Mouse (Mus musculus) hindbrain, embryonic 13.5 days (tissue): ENCODE data around the gene Morc3. TPM values are rescaled to one million over a fixed set of nuclear protein-coding genes. Genes with fewer than 3 reads are reported as not detected.
"Not testable (repeated sequence)": the region's sequence is repeated elsewhere in the genome, so short reads cannot be mapped to it uniquely, and the experiment has no call there.

ENCODE experiments used
- ATAC-seq: fragments of 200-750 bp; cut with Nextera tagmentation; 2 replicates; pipeline ENCODE4 v1.8.0; 2017; ENCODE audit warnings: moderate TSS enrichment; ENCODE audit not compliant: low FRiP score
- H3K27ac ChIP-seq: fragments of 300-500 bp; sonication (generic); 2 replicates; pipeline ENCODE4 v1.5.1; 2015; ENCODE audit warnings: inconsistent platforms, mild to moderate bottlenecking, moderate library complexity
- H3K27me3 ChIP-seq: fragments of 300-500 bp; sonication (generic); 2 replicates; pipeline ENCODE4 v1.6.1; 2015; ENCODE audit warnings: mild to moderate bottlenecking, inconsistent platforms
- H3K36me3 ChIP-seq: fragments of 300-500 bp; sonication (generic); 2 replicates; pipeline ENCODE4 v1.6.1; 2015; ENCODE audit warnings: mild to moderate bottlenecking, inconsistent platforms
- H3K4me1 ChIP-seq: fragments of 300-500 bp; sonication (generic); replicated peaks from 2 replicates; pipeline ENCODE4 v1.6.1; 2015; ENCODE audit warnings: inconsistent platforms
- H3K4me2 ChIP-seq: fragments of 300-500 bp; sonication (generic); 2 replicates; pipeline ENCODE4 v1.6.1; 2015; ENCODE audit warnings: inconsistent platforms, mild to moderate bottlenecking, moderate library complexity
- H3K4me3 ChIP-seq: fragments of 300-500 bp; sonication (generic); 2 replicates; pipeline ENCODE4 v1.5.1; 2015; ENCODE audit warnings: mild to moderate bottlenecking, inconsistent platforms
- H3K9ac ChIP-seq: fragments of 300-500 bp; sonication (generic); 2 replicates; pipeline ENCODE4 v1.6.1; 2015; ENCODE audit warnings: mild to moderate bottlenecking, inconsistent platforms
- H3K9me3 ChIP-seq: fragments of 300-500 bp; sonication (generic); 2 replicates; pipeline ENCODE4 v1.6.1; 2016; ENCODE audit warnings: inconsistent platforms
- WGBS: fragments of 180-500 bp; shearing (Covaris S2); methylation state at CpG from one replicate; pipeline ENCODE4 v1.1.7; 2015; 5-methylcytosine and 5-hydroxymethylcytosine counted together
- polyA plus RNA-seq: library from polyadenylated mRNA; unstranded; fragments of >200 nt; fragmentation: Nextera tagmentation; extraction: Ambion mirVana; gene quantifications from 2 replicates; pipeline ENCODE4 v1.2.1, GENCODE M21; 2015

Morc3 gene
- polyA plus RNA-seq, 1 experiment from 2014 or later, result 42.4 TPM

- not testable (repeated sequence) for ATAC-seq, H3K4me3 ChIP-seq, H3K9me3 ChIP-seq, H3K4me1 ChIP-seq, H3K27me3 ChIP-seq, H3K9ac ChIP-seq, H3K27ac ChIP-seq, H3K36me3 ChIP-seq, H3K4me2 ChIP-seq
- 90% methylated on average over 5 of the region's 8 CpGs for WGBS
These were observed 9.3 kb upstream of the Morc3 start for GRCm38 (mm10) chr16:93822433-93823225.

- peaks cover 7% of the 10 kb centered on the region; the same call in 1 of the 2 replicates for H3K9me3 ChIP-seq
- no peaks in the 10 kb centered on the region for H3K4me1 ChIP-seq
- no peaks in the 10 kb centered on the region for H3K27me3 ChIP-seq
- H3K4me2 ChIP-seq, result no peak overlapping the region
- 86% methylated on average over 4 of the region's 4 CpGs for WGBS
- no peak overlapping the region for H3K4me3 ChIP-seq
- H3K9ac ChIP-seq, result no peak overlapping the region
- no peak for ATAC-seq
- H3K36me3 ChIP-seq, result no peaks in the 10 kb centered on the region
- H3K27ac ChIP-seq, result no peak overlapping the region
These were observed 7.1 kb upstream of the Morc3 start for GRCm38 (mm10) chr16:93824799-93825198.

DNA sequence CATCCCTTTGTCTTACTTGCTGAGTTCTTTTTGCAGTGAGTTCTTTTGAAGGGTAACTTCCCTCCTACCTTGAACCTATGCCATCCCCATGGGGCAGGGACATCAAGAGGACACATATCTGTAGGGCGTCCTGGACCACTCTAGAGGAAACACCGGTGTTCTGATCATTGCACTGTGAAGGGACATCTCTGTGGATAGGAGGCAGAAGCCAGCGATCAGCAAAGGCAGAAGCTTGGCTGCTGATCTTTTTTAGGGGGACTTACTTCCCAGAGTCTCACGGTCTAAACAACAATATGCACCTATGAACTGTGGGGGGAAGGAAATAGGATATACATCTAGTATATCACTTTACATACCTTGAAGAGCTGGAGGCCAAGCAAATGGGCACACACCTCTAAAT, 6.5 kb upstream of the Morc3 start:
- Histone ChIP-seq H3K27me3 (no peaks in the 10 kb centered on the region), H3K4me1 (no peaks in the 10 kb centered on the region), H3K36me3 (no peaks in the 10 kb centered on the region), H3K9ac (no peak overlapping the region), H3K9me3 (peaks cover 7% of the 10 kb centered on the region; the same call in 1 of the 2 replicates), H3K4me3 (no peak overlapping the region), H3K27ac (no peak overlapping the region), H3K4me2 (no peak overlapping the region)
- ATAC-seq, result no peak
- 91% methylated on average over 4 of the region's 4 CpGs for WGBS

GRCm38 (mm10) chr16:93826054-93826453, 5.9 kb upstream of the Morc3 start:
- ATAC-seq, result no peak
- Histone ChIP-seq H3K27me3 (no peaks in the 10 kb centered on the region), H3K4me2 (no peak overlapping the region), H3K4me3 (no peak overlapping the region), H3K9me3 (peaks cover 7% of the 10 kb centered on the region; the same call in 1 of the 2 replicates), H3K4me1 (no peaks in the 10 kb centered on the region), H3K36me3 (no peaks in the 10 kb centered on the region), H3K27ac (no peak overlapping the region), H3K9ac (no peak overlapping the region)
- 67% methylated on average over 10 of the region's 11 CpGs for WGBS

DNA sequence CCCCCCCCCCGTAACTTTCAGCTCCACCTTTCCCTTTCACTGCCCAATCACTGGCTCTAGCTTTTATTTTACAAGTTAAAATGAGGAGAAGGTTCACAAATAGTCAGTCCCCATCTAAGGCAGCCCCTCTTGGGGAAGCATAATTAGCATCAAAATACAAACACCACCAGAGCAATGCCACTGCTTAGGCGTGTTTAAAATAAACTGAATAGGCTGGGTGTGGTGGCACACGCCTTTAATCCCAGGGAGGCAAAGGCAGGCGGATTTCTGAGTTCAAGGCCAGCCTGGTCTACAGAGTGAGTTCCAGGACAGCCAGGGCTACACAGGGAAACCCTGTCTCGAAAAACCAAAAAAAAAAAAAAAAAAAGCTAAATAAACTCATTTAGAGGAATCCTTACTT, 5.4 kb upstream of the Morc3 start:
- not testable (repeated sequence) for H3K4me3 ChIP-seq, H3K27ac ChIP-seq, H3K4me2 ChIP-seq, H3K9me3 ChIP-seq, H3K36me3 ChIP-seq, H3K27me3 ChIP-seq, H3K4me1 ChIP-seq, ATAC-seq, H3K9ac ChIP-seq
- WGBS, result 34% methylated on average over 4 of the region's 5 CpGs

DNA sequence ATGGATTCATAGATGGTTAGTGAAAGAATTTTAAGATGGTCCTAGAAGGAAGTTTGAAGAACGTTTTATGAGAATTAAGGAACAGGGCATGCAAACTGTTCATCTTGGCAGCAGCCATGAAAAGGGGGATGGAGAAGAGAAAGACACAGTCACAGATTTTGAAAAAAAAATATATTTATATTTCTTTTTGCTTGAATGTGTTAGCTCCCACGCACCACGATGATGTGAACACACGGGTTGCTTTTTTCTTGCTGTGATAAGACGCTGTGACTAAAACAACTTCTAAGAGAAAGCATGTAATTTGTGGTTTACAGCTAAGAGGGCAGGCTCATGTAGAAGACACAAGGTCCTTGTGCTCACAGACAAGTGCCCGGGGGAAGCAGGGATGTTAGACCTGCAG, 5.0 kb upstream of the Morc3 start:
- H3K4me3 ChIP-seq, result no peak overlapping the region
- no peaks in the 10 kb centered on the region for H3K36me3 ChIP-seq
- H3K4me2 ChIP-seq, result no peak overlapping the region
- 90% methylated on average over 6 of the region's 6 CpGs for WGBS
- H3K9ac ChIP-seq, result no peak overlapping the region
- no peak overlapping the region for H3K27ac ChIP-seq
- H3K27me3 ChIP-seq, result no peaks in the 10 kb centered on the region
- no peak for ATAC-seq
- peaks cover 7% of the 10 kb centered on the region; the same call in 1 of the 2 replicates for H3K9me3 ChIP-seq
- no peaks in the 10 kb centered on the region for H3K4me1 ChIP-seq

DNA sequence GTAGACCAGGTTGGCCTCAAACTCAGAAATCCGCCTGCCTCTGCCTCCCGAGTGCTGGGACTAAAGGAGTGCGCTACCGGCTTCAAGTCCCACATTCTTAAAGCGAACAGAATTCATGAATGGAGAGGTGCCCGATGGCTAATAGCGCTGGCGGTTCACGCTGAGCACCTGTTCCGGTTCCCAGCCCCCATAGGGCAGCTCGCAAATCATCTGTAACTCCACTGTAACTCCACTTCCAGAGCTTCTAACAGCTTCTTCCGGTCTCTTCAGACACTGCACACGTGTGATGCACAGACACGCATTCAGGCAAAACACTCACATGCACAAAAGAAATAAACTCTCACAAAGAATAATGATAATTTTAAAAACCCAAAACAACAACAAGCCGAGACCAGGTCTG, 2.4 kb upstream of the Morc3 start:
- Histone ChIP-seq H3K9ac (no peak overlapping the region), H3K27ac (no peak overlapping the region), H3K4me2 (no peak overlapping the region), H3K36me3 (no peaks in the 10 kb centered on the region), H3K4me3 (no peak overlapping the region), H3K27me3 (no peaks in the 10 kb centered on the region), H3K9me3 (no peaks in the 10 kb centered on the region), H3K4me1 (peaks cover 18% of the 10 kb centered on the region)
- WGBS, result 96% methylated on average over 15 of the region's 15 CpGs
- no peak for ATAC-seq

DNA sequence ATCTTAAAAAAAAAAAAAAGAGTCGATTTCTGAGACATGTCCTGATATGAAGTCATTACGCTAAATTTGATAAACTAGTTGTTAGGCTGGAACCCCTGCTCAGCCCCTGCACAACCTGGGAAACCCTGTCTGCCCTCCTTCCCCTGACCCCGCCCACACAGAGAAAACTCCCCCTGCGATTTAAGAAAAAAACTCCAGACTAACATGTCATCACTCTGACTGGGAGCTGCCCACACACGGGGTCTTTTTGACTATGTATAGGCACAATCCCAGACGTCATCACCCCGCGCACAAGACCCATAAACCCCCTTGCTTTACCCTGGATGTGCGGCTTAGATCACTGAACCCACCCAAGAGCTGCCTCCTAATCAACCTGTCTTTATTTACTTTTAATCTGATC, 1.9 kb upstream of the Morc3 start:
- no peaks in the 10 kb centered on the region for H3K9me3 ChIP-seq
- H3K36me3 ChIP-seq, result no peaks in the 10 kb centered on the region
- 90% methylated on average over 9 of the region's 9 CpGs for WGBS
- no peak overlapping the region for H3K4me3 ChIP-seq
- H3K4me2 ChIP-seq, result no peak overlapping the region
- H3K27me3 ChIP-seq, result no peaks in the 10 kb centered on the region
- H3K27ac ChIP-seq, result no peak overlapping the region
- H3K4me1 ChIP-seq, result peaks cover 18% of the 10 kb centered on the region
- no peak for ATAC-seq
- no peak overlapping the region for H3K9ac ChIP-seq

DNA sequence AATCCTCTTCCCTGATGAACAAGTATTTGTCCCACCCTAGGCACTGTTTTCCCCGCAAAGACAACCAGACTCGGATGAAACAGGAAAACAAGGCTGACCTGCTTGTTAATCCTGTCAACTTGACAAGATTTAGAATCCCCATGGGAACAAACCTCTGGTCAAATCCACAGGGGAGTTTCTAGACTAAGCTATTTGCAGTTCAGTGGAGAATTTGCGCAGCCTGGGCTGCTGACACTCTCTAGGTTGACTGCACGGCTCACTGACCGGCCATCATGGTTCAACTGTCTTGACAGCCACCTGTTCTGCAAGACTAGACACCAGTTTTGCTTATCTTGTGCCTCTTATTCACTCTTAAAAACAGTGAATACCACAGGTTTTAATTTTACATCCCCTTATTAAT, 1.0 kb upstream of the Morc3 start:
- no peak overlapping the region for H3K27ac ChIP-seq
- no peak overlapping the region for H3K4me3 ChIP-seq
- H3K9me3 ChIP-seq, result no peaks in the 10 kb centered on the region
- ATAC-seq, result no peak
- no peaks in the 10 kb centered on the region for H3K36me3 ChIP-seq
- no peaks in the 10 kb centered on the region for H3K27me3 ChIP-seq
- no peak overlapping the region for H3K4me2 ChIP-seq
- 78% methylated on average over 5 of the region's 5 CpGs for WGBS
- peaks cover 18% of the 10 kb centered on the region for H3K4me1 ChIP-seq
- H3K9ac ChIP-seq, result no peak overlapping the region

GRCm38 (mm10) chr16:93832451-93833276, 743 bp downstream of the Morc3 start:
- Histone ChIP-seq H3K9ac (peak overlapping the region; percentile 96), H3K27me3 (no peaks in the 10 kb centered on the region), H3K27ac (peak overlapping the region; percentile 97), H3K9me3 (no peaks in the 10 kb centered on the region), H3K4me1 (peaks cover 18% of the 10 kb centered on the region), H3K4me3 (peak overlapping the region; percentile 96), H3K4me2 (peak overlapping the region; percentile 86), H3K36me3 (no peaks in the 10 kb centered on the region)
- WGBS, result 1% methylated on average over 54 of the region's 69 CpGs
- peak; percentile 77 for ATAC-seq

GRCm38 (mm10) chr16:93833551-93833950, 1.6 kb downstream of the Morc3 start:
- H3K4me1 ChIP-seq, result peaks cover 18% of the 10 kb centered on the region
- H3K9me3 ChIP-seq, result no peaks in the 10 kb centered on the region
- no peak for ATAC-seq
- H3K4me2 ChIP-seq, result peak overlapping the region; percentile 86
- H3K9ac ChIP-seq, result no peak overlapping the region
- no peak overlapping the region for H3K27ac ChIP-seq
- no peaks in the 10 kb centered on the region for H3K36me3 ChIP-seq
- 90% methylated on average over 6 of the region's 6 CpGs for WGBS
- H3K27me3 ChIP-seq, result no peaks in the 10 kb centered on the region
- peak overlapping the region; percentile 96 for H3K4me3 ChIP-seq

GRCm38 (mm10) chr16:93834076-93834475, 2.2 kb downstream of the Morc3 start:
- no peak overlapping the region for H3K9ac ChIP-seq
- H3K4me1 ChIP-seq, result peaks cover 18% of the 10 kb centered on the region
- peaks cover 3% of the 10 kb centered on the region; the same call in 1 of the 2 replicates for H3K36me3 ChIP-seq
- no peak for ATAC-seq
- WGBS, result 93% methylated on average over 2 of the region's 2 CpGs
- H3K9me3 ChIP-seq, result no peaks in the 10 kb centered on the region
- peak overlapping the region; percentile 86; the same call in 1 of the 2 replicates for H3K4me2 ChIP-seq
- H3K4me3 ChIP-seq, result no peak overlapping the region
- H3K27me3 ChIP-seq, result no peaks in the 10 kb centered on the region
- no peak overlapping the region for H3K27ac ChIP-seq
